Mouse (Mus musculus) right cerebral cortex, postnatal 36 days (tissue): ENCODE data around the gene Tia1.
"Not testable (repeated sequence)": the region's sequence is repeated elsewhere in the genome, so short reads cannot be mapped to it uniquely, and the experiment has no call there.

ENCODE experiments used
- DNase-seq, 2 experiments: peaks; one replicate each; pipeline ENCODE4 v3.0.0; 2022; ENCODE audit warnings: low spot score in 2 of 2, mixed read lengths in 1 of 2

The Tia1 gene

GRCm38 (mm10) chr6:86404100-86404861 is at the start of gene Tia1:
TSS of gene Tia1 (plus strand) at chr6:86404219.
- peak; percentile 95 to 97 for DNase-seq

GRCm38 (mm10) chr6:86354948-86355347 is 49.1 kb upstream of the Tia1 start:
- DNase-seq = no peak

GRCm38 (mm10) chr6:86356956-86357355 is 47.1 kb upstream of the Tia1 start:
- no peak for DNase-seq

- no peak for DNase-seq
These were observed 43.3 kb upstream of the Tia1 start for GRCm38 (mm10) chr6:86360691-86361090.

- no peak for DNase-seq
These were observed 42.6 kb upstream of the Tia1 start for GRCm38 (mm10) chr6:86361373-86361772.

GRCm38 (mm10) chr6:86364442-86365141 is 39.4 kb upstream of the Tia1 start:
- peak; percentile 55 to 68 for DNase-seq

GRCm38 (mm10) chr6:86365371-86366124 is 38.5 kb upstream of the Tia1 start, which contains the start of gene Fam136a:
TSS of gene Fam136a (plus strand) at chr6:86365646.
- DNase-seq = peak; percentile 86 to 88

- DNase-seq = no peak
These were observed 37.7 kb upstream of the Tia1 start for GRCm38 (mm10) chr6:86366125-86366852.

GRCm38 (mm10) chr6:86366853-86367249 is 37.2 kb upstream of the Tia1 start:
- no peak for DNase-seq

GRCm38 (mm10) chr6:86368479-86368878 is 35.5 kb upstream of the Tia1 start:
- no peak for DNase-seq

- no peak for DNase-seq
These were observed 33.8 kb upstream of the Tia1 start for GRCm38 (mm10) chr6:86370093-86370713.

GRCm38 (mm10) chr6:86370764-86371339 is 33.2 kb upstream of the Tia1 start, which contains the start of gene Snrpg:
TSS of gene Snrpg (plus strand) at chr6:86371304.
- no peak for DNase-seq

- peak; percentile 96 to 97 for DNase-seq
These were observed 32.6 kb upstream of the Tia1 start for GRCm38 (mm10) chr6:86371340-86371911.

GRCm38 (mm10) chr6:86371950-86372516 is 32.0 kb upstream of the Tia1 start:
- DNase-seq = no peak

- DNase-seq = no peak
These were observed 30.5 kb upstream of the Tia1 start for GRCm38 (mm10) chr6:86373556-86373955.

- DNase-seq = no peak
These were observed 25.7 kb upstream of the Tia1 start for GRCm38 (mm10) chr6:86378341-86378740.

- not testable (repeated sequence) for DNase-seq
These were observed 23.9 kb upstream of the Tia1 start for GRCm38 (mm10) chr6:86380112-86380511.

GRCm38 (mm10) chr6:86382551-86382950 is 21.5 kb upstream of the Tia1 start:
- no peak for DNase-seq

GRCm38 (mm10) chr6:86383370-86383769 is 20.6 kb upstream of the Tia1 start:
- DNase-seq = no peak

GRCm38 (mm10) chr6:86384692-86385091 is 19.3 kb upstream of the Tia1 start:
- DNase-seq = no peak
